Mouse (Mus musculus): ENCODE measurements around the gene Wwox. TPM values are rescaled to one million over a fixed set of nuclear protein-coding genes. Genes with fewer than 3 reads are reported as not detected.

Wwox gene
- polyA plus RNA-seq, 1 experiment = 14.9 TPM

DNA sequence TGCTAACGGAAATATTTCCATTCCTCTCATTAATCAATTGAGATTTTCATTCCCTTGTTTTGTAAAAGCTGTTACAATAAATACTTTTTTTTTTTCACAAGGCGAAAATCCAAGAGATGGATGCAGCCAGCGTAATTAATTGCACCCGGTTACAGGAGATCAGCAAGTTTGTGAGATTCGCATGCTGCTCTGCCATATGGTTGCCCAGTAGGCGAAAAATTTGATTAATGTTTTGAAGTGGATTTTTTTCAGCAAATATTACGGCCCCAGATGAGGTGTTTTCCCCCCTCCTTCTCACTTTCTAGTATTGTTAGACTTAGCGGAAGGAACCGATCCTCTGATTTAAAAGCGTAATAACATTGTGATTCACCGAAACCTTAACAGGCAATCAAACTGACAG is 160.7 kb downstream of the Wwox start:
- TF ChIP-seq CTCF (IDR thresholded peaks at IDR 0.05; ENCODE audit: control insufficient read depth, insufficient read depth, insufficient replicate concordance, low read depth, low read length) = no peak
- Histone ChIP-seq H3K4me1 (ENCODE audit: control insufficient read depth, insufficient read depth, low read length) (peaks cover 4% of the 10 kb centered on the region), H3K36me3 (ENCODE audit: control insufficient read depth, insufficient read depth, low read length) (no peaks in the 10 kb centered on the region), H3K27me3 (ENCODE audit: control insufficient read depth, insufficient read depth, low read length) (no peaks in the 10 kb centered on the region), H3K4me3 (ENCODE audit: control insufficient read depth, low read depth, low read length) (no peak overlapping the region), H3K27ac (ENCODE audit: control insufficient read depth, insufficient read depth, low read depth, low read length) (no peak overlapping the region)

DNA sequence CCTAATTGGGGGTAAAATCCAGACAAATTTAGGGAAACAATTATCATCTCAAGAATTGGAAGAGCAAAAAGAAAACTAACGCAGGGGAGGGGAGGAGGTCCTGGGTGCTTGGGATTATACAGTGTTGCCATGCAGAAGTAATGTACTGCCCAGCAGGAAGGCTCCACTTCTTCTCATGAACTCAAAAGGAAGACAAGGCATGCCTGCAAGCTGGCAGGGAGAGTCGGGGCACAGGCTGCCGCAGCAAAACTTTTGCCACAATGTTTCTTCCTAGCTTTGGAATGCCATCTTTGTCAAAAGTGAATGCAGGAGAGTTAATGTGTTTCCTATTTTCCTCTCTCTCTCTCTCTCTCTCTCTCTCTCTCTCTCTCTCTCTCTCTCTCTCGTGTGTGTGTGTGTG is 163.6 kb downstream of the Wwox start:
- peaks cover 4% of the 10 kb centered on the region for H3K4me1 ChIP-seq (ENCODE audit: control insufficient read depth, insufficient read depth, low read length)
- H3K27ac ChIP-seq (ENCODE audit: control insufficient read depth, insufficient read depth, low read depth, low read length) = no peak overlapping the region
- no peak overlapping the region for H3K4me3 ChIP-seq (ENCODE audit: control insufficient read depth, low read depth, low read length)
- TF ChIP-seq CTCF (IDR thresholded peaks at IDR 0.05; ENCODE audit: control insufficient read depth, insufficient read depth, insufficient replicate concordance, low read depth, low read length) (no peak), POLR2A (IDR thresholded peaks at IDR 0.05; ENCODE audit: control insufficient read depth, low read depth, low read length) (no peak)
- no peaks in the 10 kb centered on the region for H3K27me3 ChIP-seq (ENCODE audit: control insufficient read depth, insufficient read depth, low read length)
- H3K36me3 ChIP-seq (ENCODE audit: control insufficient read depth, insufficient read depth, low read length) = no peaks in the 10 kb centered on the region

DNA sequence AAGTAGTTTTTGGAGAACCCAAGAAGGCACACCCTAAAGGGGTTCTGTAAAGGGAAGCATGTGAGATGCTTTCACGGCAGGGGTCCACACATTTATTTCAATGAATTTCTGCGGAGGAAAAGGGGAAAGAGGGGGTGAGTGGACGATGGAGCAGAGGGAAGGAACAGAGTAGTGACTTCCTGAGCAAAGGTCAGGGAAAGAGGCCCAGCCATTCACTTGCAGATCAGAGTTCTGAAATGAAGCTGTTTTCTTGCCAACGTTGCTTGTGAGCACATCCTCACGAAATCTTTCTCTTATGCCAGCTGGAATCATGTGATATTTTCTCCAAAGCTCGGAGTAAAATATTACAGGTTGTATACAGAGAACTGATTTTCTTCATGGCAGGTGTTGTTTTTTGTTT is 164.1 kb downstream of the Wwox start:
- no peaks in the 10 kb centered on the region for H3K36me3 ChIP-seq (ENCODE audit: control insufficient read depth, insufficient read depth, low read length)
- no peak overlapping the region for H3K4me3 ChIP-seq (ENCODE audit: control insufficient read depth, low read depth, low read length)
- no peak for TF ChIP-seq CTCF (IDR thresholded peaks at IDR 0.05; ENCODE audit: control insufficient read depth, insufficient read depth, insufficient replicate concordance, low read depth, low read length)
- TF ChIP-seq POLR2A (IDR thresholded peaks at IDR 0.05; ENCODE audit: control insufficient read depth, low read depth, low read length) = no peak
- peaks cover 4% of the 10 kb centered on the region for H3K4me1 ChIP-seq (ENCODE audit: control insufficient read depth, insufficient read depth, low read length)
- no peak overlapping the region; the same call in 1 of the 2 replicates for H3K27ac ChIP-seq (ENCODE audit: control insufficient read depth, insufficient read depth, low read depth, low read length)
- H3K27me3 ChIP-seq (ENCODE audit: control insufficient read depth, insufficient read depth, low read length) = no peaks in the 10 kb centered on the region

DNA sequence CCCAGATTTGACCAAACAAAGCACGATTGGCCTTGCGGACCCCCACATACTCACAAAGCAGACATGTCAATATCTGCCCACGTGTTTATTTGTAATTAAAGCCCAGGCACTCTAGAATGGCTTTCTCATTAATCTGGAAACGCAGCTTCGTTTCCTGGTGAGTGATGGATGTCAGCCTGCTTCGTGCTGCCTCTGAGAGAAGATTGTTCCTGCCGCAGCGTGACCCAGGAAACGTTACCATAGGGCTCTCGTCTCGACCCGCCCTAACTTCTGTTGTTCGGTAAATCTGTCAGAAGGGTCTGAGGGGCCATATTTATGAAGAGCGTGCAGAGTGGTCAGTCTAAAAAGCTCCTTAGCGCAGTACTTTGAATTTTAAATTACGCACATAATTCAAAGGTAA is 164.9 kb downstream of the Wwox start:
- Histone ChIP-seq H3K4me1 (ENCODE audit: control insufficient read depth, insufficient read depth, low read length) (peaks cover 4% of the 10 kb centered on the region), H3K36me3 (ENCODE audit: control insufficient read depth, insufficient read depth, low read length) (no peaks in the 10 kb centered on the region), H3K27ac (ENCODE audit: control insufficient read depth, insufficient read depth, low read depth, low read length) (no peak overlapping the region), H3K4me3 (ENCODE audit: control insufficient read depth, low read depth, low read length) (no peak overlapping the region), H3K27me3 (ENCODE audit: control insufficient read depth, insufficient read depth, low read length) (no peaks in the 10 kb centered on the region)
- TF ChIP-seq CTCF (IDR thresholded peaks at IDR 0.05; ENCODE audit: control insufficient read depth, insufficient read depth, insufficient replicate concordance, low read depth, low read length) = no peak
- TF ChIP-seq POLR2A (IDR thresholded peaks at IDR 0.05; ENCODE audit: control insufficient read depth, low read depth, low read length) = no peak

DNA sequence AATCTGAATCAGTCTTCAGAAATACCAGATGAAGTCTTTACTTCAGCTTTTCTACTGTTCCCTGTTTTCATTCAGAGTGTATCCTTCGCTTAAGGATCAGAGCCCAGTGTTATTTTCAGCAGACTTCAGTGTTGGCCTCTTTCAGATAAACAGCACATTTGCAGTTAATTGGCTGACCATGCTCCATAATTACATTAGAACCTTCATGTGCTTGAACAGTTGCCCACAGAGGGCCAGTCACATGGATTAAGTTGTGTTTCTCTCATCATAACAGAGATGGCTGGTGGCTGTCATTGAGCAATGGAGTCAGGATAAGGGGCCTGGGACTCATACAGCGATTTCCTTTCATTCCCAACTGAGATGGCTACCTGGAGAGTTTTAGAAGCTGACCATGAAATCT is 166.2 kb downstream of the Wwox start:
- H3K36me3 ChIP-seq (ENCODE audit: control insufficient read depth, insufficient read depth, low read length) = no peaks in the 10 kb centered on the region
- no peak overlapping the region for H3K4me3 ChIP-seq (ENCODE audit: control insufficient read depth, low read depth, low read length)
- H3K4me1 ChIP-seq (ENCODE audit: control insufficient read depth, insufficient read depth, low read length) = no peaks in the 10 kb centered on the region
- TF ChIP-seq POLR2A (IDR thresholded peaks at IDR 0.05; ENCODE audit: control insufficient read depth, low read depth, low read length) = no peak
- TF ChIP-seq CTCF (IDR thresholded peaks at IDR 0.05; ENCODE audit: control insufficient read depth, insufficient read depth, insufficient replicate concordance, low read depth, low read length) = no peak
- H3K27ac ChIP-seq (ENCODE audit: control insufficient read depth, insufficient read depth, low read depth, low read length) = no peak overlapping the region
- H3K27me3 ChIP-seq (ENCODE audit: control insufficient read depth, insufficient read depth, low read length) = no peaks in the 10 kb centered on the region

DNA sequence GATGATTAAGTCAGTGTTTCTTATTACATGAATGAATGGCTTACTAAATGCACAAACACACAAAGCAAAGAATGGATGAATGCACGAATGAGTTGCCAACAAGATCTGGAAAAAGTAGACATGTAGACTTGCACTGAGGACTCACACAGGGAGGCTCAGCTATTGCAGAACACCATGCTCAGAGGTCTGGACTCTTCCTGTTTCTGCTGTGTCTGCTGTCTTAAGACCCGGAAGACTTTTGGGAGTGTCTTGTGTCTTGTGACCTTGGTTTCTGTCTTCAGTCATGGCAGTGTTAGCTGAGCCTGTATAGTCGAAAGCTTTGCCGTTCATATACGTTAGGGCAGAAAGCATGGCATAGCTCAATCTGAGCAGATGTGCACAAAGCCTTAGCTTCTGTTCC is 169.9 kb downstream of the Wwox start:
- TF ChIP-seq POLR2A (IDR thresholded peaks at IDR 0.05; ENCODE audit: control insufficient read depth, low read depth, low read length) (no peak), CTCF (IDR thresholded peaks at IDR 0.05; ENCODE audit: control insufficient read depth, insufficient read depth, insufficient replicate concordance, low read depth, low read length) (no peak)
- Histone ChIP-seq H3K27ac (ENCODE audit: control insufficient read depth, insufficient read depth, low read depth, low read length) (no peak overlapping the region), H3K4me1 (ENCODE audit: control insufficient read depth, insufficient read depth, low read length) (no peaks in the 10 kb centered on the region), H3K27me3 (ENCODE audit: control insufficient read depth, insufficient read depth, low read length) (no peaks in the 10 kb centered on the region), H3K4me3 (ENCODE audit: control insufficient read depth, low read depth, low read length) (no peak overlapping the region), H3K36me3 (ENCODE audit: control insufficient read depth, insufficient read depth, low read length) (no peaks in the 10 kb centered on the region)

DNA sequence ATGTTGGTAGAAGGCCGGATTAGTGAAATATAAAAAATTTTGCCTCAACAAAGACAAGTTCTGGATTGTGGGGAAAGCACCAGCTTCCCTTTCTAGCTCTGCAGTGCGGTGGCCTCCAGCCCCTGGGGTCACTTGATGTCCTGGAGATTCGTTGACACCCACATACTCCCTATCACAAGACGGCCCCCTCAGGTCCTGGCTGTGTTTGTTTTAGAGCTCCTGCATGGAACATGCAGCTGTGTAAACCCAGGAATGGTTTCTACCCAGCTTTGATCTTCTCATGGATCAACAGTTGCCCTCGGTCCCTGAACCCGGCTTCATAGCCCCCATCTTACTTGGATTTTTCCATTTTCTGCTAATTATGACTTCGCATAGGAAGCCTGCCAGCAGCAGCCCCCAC is 171.6 kb downstream of the Wwox start:
- TF ChIP-seq CTCF (IDR thresholded peaks at IDR 0.05; ENCODE audit: control insufficient read depth, insufficient read depth, insufficient replicate concordance, low read depth, low read length) (no peak), POLR2A (IDR thresholded peaks at IDR 0.05; ENCODE audit: control insufficient read depth, low read depth, low read length) (no peak)
- Histone ChIP-seq H3K4me1 (ENCODE audit: control insufficient read depth, insufficient read depth, low read length) (no peaks in the 10 kb centered on the region), H3K27ac (ENCODE audit: control insufficient read depth, insufficient read depth, low read depth, low read length) (no peak overlapping the region), H3K4me3 (ENCODE audit: control insufficient read depth, low read depth, low read length) (no peak overlapping the region), H3K36me3 (ENCODE audit: control insufficient read depth, insufficient read depth, low read length) (no peaks in the 10 kb centered on the region), H3K27me3 (ENCODE audit: control insufficient read depth, insufficient read depth, low read length) (no peaks in the 10 kb centered on the region)

DNA sequence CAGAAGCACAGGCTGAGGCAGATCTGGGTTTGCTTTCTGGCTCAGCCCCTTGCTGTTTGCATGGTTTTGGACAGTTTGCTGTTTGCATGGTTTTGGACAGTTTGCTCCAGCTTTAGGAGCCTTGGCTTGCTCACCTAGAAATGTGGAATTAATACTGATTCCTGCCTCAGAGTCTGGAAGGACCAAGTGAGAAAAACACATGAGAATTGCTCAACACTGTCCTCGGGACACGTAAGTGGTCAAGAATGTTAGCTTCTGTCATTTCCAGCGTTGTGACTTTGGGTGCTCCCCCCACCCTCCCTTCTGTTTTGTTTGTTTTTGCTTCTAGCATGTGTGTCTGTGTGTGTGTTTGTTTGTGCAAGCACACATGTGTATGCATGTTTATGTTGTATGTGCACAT is 172.6 kb downstream of the Wwox start:
- Histone ChIP-seq H3K27ac (ENCODE audit: control insufficient read depth, insufficient read depth, low read depth, low read length) (no peak overlapping the region), H3K27me3 (ENCODE audit: control insufficient read depth, insufficient read depth, low read length) (no peaks in the 10 kb centered on the region), H3K36me3 (ENCODE audit: control insufficient read depth, insufficient read depth, low read length) (no peaks in the 10 kb centered on the region), H3K4me1 (ENCODE audit: control insufficient read depth, insufficient read depth, low read length) (no peaks in the 10 kb centered on the region), H3K4me3 (ENCODE audit: control insufficient read depth, low read depth, low read length) (no peak overlapping the region)
- TF ChIP-seq POLR2A (IDR thresholded peaks at IDR 0.05; ENCODE audit: control insufficient read depth, low read depth, low read length) = no peak
- TF ChIP-seq CTCF (IDR thresholded peaks at IDR 0.05; ENCODE audit: control insufficient read depth, insufficient read depth, insufficient replicate concordance, low read depth, low read length) = no peak
